ENCODE assay signal across 21 mouse cellular contexts in genomic region chr3:145684201-145684600, GRCm38 (mm10). TPM values are rescaled to one million over a fixed set of nuclear protein-coding genes. Genes with fewer than 3 reads are reported as not detected.
DNase-seq lines count a peak whose midpoint lies in the region; ATAC-seq and TF ChIP-seq lines count a peak whose summit lies in the region.
"Had no signal": no experiment of that assay in that cellular context is flagged by ENCODE, and none has a peak within 500 bp of the region (broad histone marks: within the 10 kb centered on the region; RNA-seq: fewer than 3 reads in every experiment).

No protein-coding gene starts in this region.

- H3K4me2 ChIP-seq in heart, embryonic 13.5 days, result no peak overlapping the region
- H3K4me2 ChIP-seq: hindbrain, embryonic 13.5 days had no signal

- no peaks in the 10 kb centered on the region for H3K27me3 ChIP-seq in heart, embryonic 13.5 days (replicated peaks)
- H3K27me3 ChIP-seq: liver, embryonic 15.5 days had no signal

- no peak overlapping the region for H3K4me3 ChIP-seq in heart, embryonic 13.5 days
- no peak overlapping the region for H3K4me3 ChIP-seq in embryonic fibroblast, embryonic 13.5 days (ENCODE audit: insufficient read depth, low read length)
- H3K4me3 ChIP-seq: hindbrain, embryonic 13.5 days; liver, embryonic 15.5 days had no signal

- ATAC-seq in heart, embryonic 13.5 days (ENCODE audit: extremely low read depth, insufficient number of reproducible peaks, low FRiP score, low TSS enrichment), result no peak
- ATAC-seq: forebrain, postnatal 0 days; intestine, postnatal 0 days had no signal

- no peaks in the 10 kb centered on the region for H3K36me3 ChIP-seq in heart, embryonic 13.5 days
- H3K36me3 ChIP-seq: hindbrain, embryonic 13.5 days; liver, embryonic 15.5 days had no signal

- DNase-seq in heart, adult 11 months, result no peak
- peak; percentile 23 to 38 for DNase-seq in layer of hippocampus, postnatal 10 days (ENCODE audit: low spot score in 2 of 2)
- DNase-seq in layer of hippocampus, adult 9-10 months (ENCODE audit: low spot score), result no peak
- peak; percentile 67 for DNase-seq in brain, embryonic 14.5 days (ENCODE audit: low read depth)
- no peak for DNase-seq in urinary bladder, postnatal 10 days (ENCODE audit: low spot score)
- DNase-seq: adrenal gland, postnatal 14 days; cerebellum, adult 9-10 months; forebrain, postnatal 0 days; gastrocnemius, adult 2 months; kidney, postnatal 14 days; midbrain, embryonic 14.5 days; right cerebral cortex, adult 18-20 months; spleen, adult 18-20 months; thymus, adult 18-20 months had no signal

- H3K4me1 ChIP-seq in heart, embryonic 13.5 days, result peaks cover 23% of the 10 kb centered on the region
- peaks cover 7% of the 10 kb centered on the region for H3K4me1 ChIP-seq in embryonic fibroblast, embryonic 13.5 days (ENCODE audit: control insufficient read depth, insufficient read depth, low read length)
- H3K4me1 ChIP-seq: liver, embryonic 15.5 days had no signal

- no peak for TF ChIP-seq CTCF in brain, embryonic 14.5 days (IDR thresholded peaks at IDR 0.05; ENCODE audit: borderline replicate concordance, extremely low read depth, insufficient read depth, insufficient read length)
- no peak for TF ChIP-seq CTCF in embryonic fibroblast, embryonic 13.5 days (IDR thresholded peaks at IDR 0.05; ENCODE audit: borderline replicate concordance, insufficient read depth, low read length)

- H3K9ac ChIP-seq in heart, embryonic 13.5 days, result 0 out of 2 replicates have a peak overlapping the region, but pooled peaks have one; percentile 4
- H3K9ac ChIP-seq: forebrain, postnatal 0 days; hindbrain, embryonic 13.5 days; liver, embryonic 15.5 days had no signal

- no peaks in the 10 kb centered on the region for H3K9me3 ChIP-seq in heart, embryonic 13.5 days
- H3K9me3 ChIP-seq: hindbrain, embryonic 13.5 days; liver, embryonic 15.5 days had no signal

- TF ChIP-seq POLR2A in brain, embryonic 14.5 days (IDR thresholded peaks at IDR 0.05; ENCODE audit: borderline replicate concordance, extremely low read depth, insufficient read depth, insufficient read length, poor library complexity, severe bottlenecking), result no peak
- TF ChIP-seq POLR2A in embryonic fibroblast, embryonic 13.5 days (IDR thresholded peaks at IDR 0.05; ENCODE audit: low read depth, low read length), result no peak

- 68% methylated on average over 4 of the region's 4 CpGs for WGBS in heart, embryonic 13.5 days

- H3K27ac ChIP-seq in heart, embryonic 13.5 days (replicated peaks), result 0 out of 2 replicates have a peak overlapping the region, but pooled peaks have one; percentile 12
- peak overlapping the region; percentile 96 for H3K27ac ChIP-seq in embryonic fibroblast, embryonic 13.5 days (ENCODE audit: insufficient read depth, low read length)
- H3K27ac ChIP-seq: hindbrain, embryonic 13.5 days; liver, embryonic 15.5 days had no signal

RNA-seq across cellular contexts. Expression of gene Ccn1, which starts 34.4 kb away (rescaled TPM):
- 60.0 and 62.1 TPM in 2 replicates for polyA plus RNA-seq in heart, embryonic 13.5 days (2015; fragmentation: Nextera tagmentation; extraction: Ambion mirVana)
- 1 to 10 TPM; 6.1 to 6.8 TPM for total RNA-seq in layer of hippocampus, postnatal 10 days (2021)
- 12.9 and 17.3 TPM in 2 replicates for polyA plus RNA-seq in brain, embryonic 14.5 days (2012; rRNA removed)
- polyA plus RNA-seq in embryonic fibroblast, embryonic 13.5 days (2011; ENCODE audit: insufficient read length, low read depth, missing spikeins), result 464 and 759 TPM in 2 replicates
- total RNA-seq: granulocyte monocyte progenitor cell, adult 5-6 weeks; megakaryocyte progenitor cell, adult 5-6 weeks had no signal

Comparison
In these comparisons a context has a peak if more than half of its experiments do, and no peak if none do; other contexts are left out.
1. DNase-seq: peak in layer of hippocampus, postnatal 10 days (2 of 2) and brain, embryonic 14.5 days (single experiment); none in heart, adult 11 months (single experiment), layer of hippocampus, adult 9-10 months (single experiment) and urinary bladder, postnatal 10 days (single experiment).